Mouse (Mus musculus): ENCODE measurements at regions not wholly inside any gene's neighbourhood (a gene's known extent, or its start where the extent isn't known, plus 50 kb on each side); places are given as distances from the start of the nearest gene placed in this dataset.

GRCm38 (mm10) chr14:58499501-58499900, 429.2 kb downstream of the Fgf9 start:
- TF ChIP-seq CTCF (IDR thresholded peaks at IDR 0.05; ENCODE audit: extremely low read depth, insufficient read depth, insufficient read length, insufficient replicate concordance) (no peak), POLR2A (IDR thresholded peaks at IDR 0.05; ENCODE audit: low read depth, low read length) (no peak)
- WGBS: 83% methylated on average over 6 of the region's 6 CpGs

DNA sequence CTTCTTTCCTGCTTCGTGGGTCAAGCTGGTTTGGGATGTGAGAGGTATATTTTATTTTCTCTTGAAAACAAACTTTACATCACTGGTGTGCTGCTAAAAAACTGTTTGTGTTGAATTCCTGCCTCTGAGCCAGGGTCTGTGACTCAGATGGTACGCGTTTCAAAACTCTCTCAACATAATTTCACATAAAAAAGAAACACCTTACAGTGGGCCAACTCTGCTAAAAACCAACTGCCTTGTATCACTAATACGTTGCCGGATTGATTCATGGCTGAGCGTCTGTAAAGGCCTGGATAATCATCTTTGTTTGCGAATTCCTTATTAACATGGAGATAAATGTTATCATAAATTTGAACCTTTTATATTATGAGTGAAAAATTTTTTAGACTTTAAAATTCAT, 428.7 kb downstream of the Fgf9 start:
- no peak overlapping the region for H3K4me3 ChIP-seq (ENCODE audit: extremely low read depth, insufficient read depth, insufficient read length)
- DNase-seq (ENCODE audit: low read depth in 1 of 2, low spot score in 2 of 2): no peak
- no peaks in the 10 kb centered on the region for H3K36me3 ChIP-seq (ENCODE audit: control insufficient read depth, insufficient read depth, low read length)
- no peaks in the 10 kb centered on the region for H3K27me3 ChIP-seq (ENCODE audit: control insufficient read depth, insufficient read depth, low read length)
- TF ChIP-seq POLR2A (IDR thresholded peaks at IDR 0.05; ENCODE audit: low read depth, low read length) (no peak), CTCF (IDR thresholded peaks at IDR 0.05; ENCODE audit: extremely low read depth, insufficient read depth, insufficient read length, insufficient replicate concordance) (no peak)
- H3K27ac ChIP-seq (ENCODE audit: insufficient read depth, low read length): no peak overlapping the region
- H3K4me1 ChIP-seq (ENCODE audit: control insufficient read depth, insufficient read depth, insufficient read length): no peaks in the 10 kb centered on the region
- 92% methylated on average over 7 of the region's 7 CpGs for WGBS

More at GRCm38 (mm10) chr14:58499501-58499900, 429.2 kb downstream of the Fgf9 start:
- Histone ChIP-seq H3K4me3 (ENCODE audit: extremely low read depth, insufficient read depth, insufficient read length) (no peak overlapping the region), H3K27me3 (ENCODE audit: control insufficient read depth, insufficient read depth, low read length) (no peaks in the 10 kb centered on the region), H3K36me3 (ENCODE audit: control insufficient read depth, insufficient read depth, low read length) (no peaks in the 10 kb centered on the region), H3K4me1 (ENCODE audit: control insufficient read depth, insufficient read depth, insufficient read length) (no peaks in the 10 kb centered on the region), H3K27ac (ENCODE audit: insufficient read depth, low read length) (no peak overlapping the region)
- no peak for DNase-seq (ENCODE audit: low read depth in 1 of 2, low spot score in 2 of 2)

GRCm38 (mm10) chr14:58496902-58497301, 426.6 kb downstream of the Fgf9 start:
- Histone ChIP-seq H3K4me1 (ENCODE audit: control insufficient read depth, insufficient read depth, insufficient read length) (no peaks in the 10 kb centered on the region), H3K4me3 (ENCODE audit: extremely low read depth, insufficient read depth, insufficient read length) (no peak overlapping the region), H3K27me3 (ENCODE audit: control insufficient read depth, insufficient read depth, low read length) (no peaks in the 10 kb centered on the region), H3K36me3 (ENCODE audit: control insufficient read depth, insufficient read depth, low read length) (no peaks in the 10 kb centered on the region), H3K27ac (ENCODE audit: insufficient read depth, low read length) (no peak overlapping the region)
- DNase-seq (ENCODE audit: low read depth in 1 of 2, low spot score in 2 of 2): no peak
- WGBS: 91% methylated on average over 3 of the region's 3 CpGs
- TF ChIP-seq CTCF (IDR thresholded peaks at IDR 0.05; ENCODE audit: extremely low read depth, insufficient read depth, insufficient read length, insufficient replicate concordance) (no peak), POLR2A (IDR thresholded peaks at IDR 0.05; ENCODE audit: low read depth, low read length) (no peak)

- TF ChIP-seq POLR2A (IDR thresholded peaks at IDR 0.05; ENCODE audit: low read depth, low read length): no peak
- TF ChIP-seq CTCF (IDR thresholded peaks at IDR 0.05; ENCODE audit: extremely low read depth, insufficient read depth, insufficient read length, insufficient replicate concordance): no peak
- no peaks in the 10 kb centered on the region for H3K4me1 ChIP-seq (ENCODE audit: control insufficient read depth, insufficient read depth, insufficient read length)
- H3K4me3 ChIP-seq (ENCODE audit: extremely low read depth, insufficient read depth, insufficient read length): no peak overlapping the region
- no peaks in the 10 kb centered on the region for H3K36me3 ChIP-seq (ENCODE audit: control insufficient read depth, insufficient read depth, low read length)
- H3K27ac ChIP-seq (ENCODE audit: insufficient read depth, low read length): no peak overlapping the region
- H3K27me3 ChIP-seq (ENCODE audit: control insufficient read depth, insufficient read depth, low read length): no peaks in the 10 kb centered on the region
- WGBS: 78% methylated on average over 5 of the region's 5 CpGs
- DNase-seq (ENCODE audit: low read depth in 1 of 2, low spot score in 2 of 2): no peak
These were observed 424.1 kb downstream of the Fgf9 start for GRCm38 (mm10) chr14:58494400-58494987.

DNA sequence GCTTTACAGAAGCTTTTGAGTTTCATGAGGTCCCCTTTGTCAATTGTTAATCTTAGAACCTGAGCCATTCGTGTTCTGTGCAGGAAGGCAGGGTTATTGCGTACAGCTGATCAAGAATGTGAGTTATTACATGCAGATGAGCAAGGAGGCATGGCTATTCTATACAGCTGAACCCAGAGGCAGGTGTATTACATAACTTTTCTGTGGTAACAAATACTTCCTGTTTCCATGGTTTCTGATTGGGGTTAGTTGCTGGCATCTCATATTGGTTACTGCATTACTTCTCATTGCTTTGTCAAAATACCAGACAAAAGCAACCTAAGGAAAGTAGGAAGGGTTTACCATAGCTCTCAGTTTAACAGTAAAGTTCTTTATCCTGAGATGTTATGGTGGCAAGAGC, 421.8 kb downstream of the Fgf9 start:
- WGBS: 25% methylated on average over 2 of the region's 2 CpGs
- Histone ChIP-seq H3K36me3 (ENCODE audit: control insufficient read depth, insufficient read depth, low read length) (no peaks in the 10 kb centered on the region), H3K27me3 (ENCODE audit: control insufficient read depth, insufficient read depth, low read length) (no peaks in the 10 kb centered on the region), H3K4me1 (ENCODE audit: control insufficient read depth, insufficient read depth, insufficient read length) (no peaks in the 10 kb centered on the region), H3K4me3 (ENCODE audit: extremely low read depth, insufficient read depth, insufficient read length) (no peak overlapping the region), H3K27ac (ENCODE audit: insufficient read depth, low read length) (no peak overlapping the region)
- TF ChIP-seq POLR2A (IDR thresholded peaks at IDR 0.05; ENCODE audit: low read depth, low read length) (no peak), CTCF (IDR thresholded peaks at IDR 0.05; ENCODE audit: extremely low read depth, insufficient read depth, insufficient read length, insufficient replicate concordance) (no peak)
- DNase-seq (ENCODE audit: low read depth in 1 of 2, low spot score in 2 of 2): no peak

GRCm38 (mm10) chr14:58488803-58489202, 418.5 kb downstream of the Fgf9 start:
- TF ChIP-seq POLR2A (IDR thresholded peaks at IDR 0.05; ENCODE audit: low read depth, low read length) (no peak), CTCF (IDR thresholded peaks at IDR 0.05; ENCODE audit: extremely low read depth, insufficient read depth, insufficient read length, insufficient replicate concordance) (no peak)
- no peak overlapping the region for H3K27ac ChIP-seq (ENCODE audit: insufficient read depth, low read length)
- H3K4me1 ChIP-seq (ENCODE audit: control insufficient read depth, insufficient read depth, insufficient read length): no peaks in the 10 kb centered on the region
- no peaks in the 10 kb centered on the region for H3K36me3 ChIP-seq (ENCODE audit: control insufficient read depth, insufficient read depth, low read length)
- no peaks in the 10 kb centered on the region for H3K27me3 ChIP-seq (ENCODE audit: control insufficient read depth, insufficient read depth, low read length)
- no peak overlapping the region for H3K4me3 ChIP-seq (ENCODE audit: extremely low read depth, insufficient read depth, insufficient read length)
- DNase-seq (ENCODE audit: low read depth in 1 of 2, low spot score in 2 of 2): no peak
- 83% methylated on average over 6 of the region's 6 CpGs for WGBS

- Histone ChIP-seq H3K4me1 (ENCODE audit: control insufficient read depth, insufficient read depth, insufficient read length) (no peaks in the 10 kb centered on the region), H3K27ac (ENCODE audit: insufficient read depth, low read length) (no peak overlapping the region), H3K36me3 (ENCODE audit: control insufficient read depth, insufficient read depth, low read length) (no peaks in the 10 kb centered on the region), H3K4me3 (ENCODE audit: extremely low read depth, insufficient read depth, insufficient read length) (no peak overlapping the region), H3K27me3 (ENCODE audit: control insufficient read depth, insufficient read depth, low read length) (no peaks in the 10 kb centered on the region)
- no peak for DNase-seq (ENCODE audit: low read depth in 1 of 2, low spot score in 2 of 2)
- no peak for TF ChIP-seq POLR2A (IDR thresholded peaks at IDR 0.05; ENCODE audit: low read depth, low read length)
- TF ChIP-seq CTCF (IDR thresholded peaks at IDR 0.05; ENCODE audit: extremely low read depth, insufficient read depth, insufficient read length, insufficient replicate concordance): no peak
- 83% methylated on average over 6 of the region's 6 CpGs for WGBS
These were observed 417.5 kb downstream of the Fgf9 start for GRCm38 (mm10) chr14:58487836-58488235.

All from spleen, adult 2 months (tissue).